15 mouse cellular contexts compared by ENCODE assay signal in genomic region chr11:60940501-60940900, GRCm38 (mm10). TPM values are rescaled to one million over a fixed set of nuclear protein-coding genes. Genes with fewer than 3 reads are reported as not detected.
A peak's percentile ranks its signal among the peaks of the same experiment; 100 is the strongest.
DNase-seq lines count a peak whose midpoint lies in the region; ATAC-seq and TF ChIP-seq lines count a peak whose summit lies in the region.
"Had no signal": no experiment of that assay in that cellular context is flagged by ENCODE, and none has a peak within 500 bp of the region (broad histone marks: within the 10 kb centered on the region; RNA-seq: fewer than 3 reads in every experiment).

No protein-coding gene starts in this region.

- no peak overlapping the region for H3K4me3 ChIP-seq in kidney, embryonic 15.5 days (replicated peaks)
- no peak overlapping the region for H3K4me3 ChIP-seq in lung, postnatal 0 days (ENCODE audit: low read depth, low read length)
- no peak overlapping the region for H3K4me3 ChIP-seq in intestine, postnatal 0 days (ENCODE audit: low read depth, low read length)
- H3K4me3 ChIP-seq: heart, embryonic 15.5 days; megakaryocyte, embryonic 14.5 days; myocyte had no signal

- TF ChIP-seq EP300 in lung, postnatal 0 days (IDR thresholded peaks at IDR 0.05), result no peak

- no peaks in the 10 kb centered on the region for H3K27me3 ChIP-seq in kidney, embryonic 15.5 days
- H3K27me3 ChIP-seq in lung, postnatal 0 days (replicated peaks; ENCODE audit: insufficient read depth, low read length), result no peaks in the 10 kb centered on the region
- H3K27me3 ChIP-seq in intestine, postnatal 0 days (replicated peaks; ENCODE audit: control insufficient read depth, insufficient read depth, low read length), result no peaks in the 10 kb centered on the region
- H3K27me3 ChIP-seq: heart, embryonic 15.5 days; megakaryocyte, embryonic 14.5 days had no signal

- no peak for DNase-seq in kidney, adult 8-10 months
- DNase-seq in lung, postnatal 0 days (ENCODE audit: low spot score), result no peak
- DNase-seq in lung, postnatal 4 days, result no peak
- DNase-seq in urinary bladder, postnatal 25 days (ENCODE audit: low spot score), result no peak
- DNase-seq: cerebellum, adult 9-10 months; gastrocnemius, postnatal 25 days; right cerebral cortex, postnatal 25 days; thymus, postnatal 25 days had no signal

- no peak overlapping the region for H3K4me2 ChIP-seq in kidney, embryonic 15.5 days
- H3K4me2 ChIP-seq in lung, postnatal 0 days (replicated peaks; ENCODE audit: low read depth, low read length), result no peak overlapping the region
- H3K4me2 ChIP-seq in intestine, postnatal 0 days (replicated peaks; ENCODE audit: low read depth), result no peak overlapping the region
- H3K4me2 ChIP-seq: heart, embryonic 15.5 days had no signal

- H3K9ac ChIP-seq in kidney, embryonic 15.5 days, result 0 out of 2 replicates have a peak overlapping the region, but pooled peaks have one; percentile 14
- H3K9ac ChIP-seq in lung, postnatal 0 days (replicated peaks; ENCODE audit: low read depth), result no peak overlapping the region
- H3K9ac ChIP-seq in intestine, postnatal 0 days (ENCODE audit: low read depth, low read length), result no peak overlapping the region
- H3K9ac ChIP-seq: heart, embryonic 15.5 days had no signal

- no peak for TF ChIP-seq CTCF in lung, postnatal 0 days (IDR thresholded peaks at IDR 0.05)
- TF ChIP-seq CTCF in intestine, postnatal 0 days (IDR thresholded peaks at IDR 0.05; ENCODE audit: low read depth), result no peak

- H3K27ac ChIP-seq in kidney, embryonic 15.5 days, result peak overlapping the region; percentile 84
- peak overlapping the region; percentile 90 for H3K27ac ChIP-seq in lung, postnatal 0 days (ENCODE audit: low read length)
- H3K27ac ChIP-seq in intestine, postnatal 0 days (ENCODE audit: low read depth, low read length), result peak overlapping the region; percentile 74; the same call in 1 of the 2 replicates

- H3K36me3 ChIP-seq in kidney, embryonic 15.5 days, result peaks cover 39% of the 10 kb centered on the region
- peaks cover 18% of the 10 kb centered on the region for H3K36me3 ChIP-seq in lung, postnatal 0 days (ENCODE audit: insufficient read depth, low read length)
- peaks cover 29% of the 10 kb centered on the region; the same call in 1 of the 2 replicates for H3K36me3 ChIP-seq in intestine, postnatal 0 days (ENCODE audit: control insufficient read depth, insufficient read depth)

- ATAC-seq in kidney, embryonic 15.5 days (replicated peaks; ENCODE audit: low FRiP score), result no peak
- no peak for ATAC-seq in lung, postnatal 0 days
- ATAC-seq in intestine, postnatal 0 days, result no peak
- no peak for ATAC-seq in megakaryocyte, adult 5-6 weeks (ENCODE audit: poor library complexity, severe bottlenecking)
- ATAC-seq: forebrain, embryonic 16.5 days had no signal

- no peaks in the 10 kb centered on the region for H3K9me3 ChIP-seq in kidney, embryonic 15.5 days (replicated peaks)
- no peaks in the 10 kb centered on the region for H3K9me3 ChIP-seq in lung, postnatal 0 days (ENCODE audit: low read length)
- H3K9me3 ChIP-seq in intestine, postnatal 0 days (ENCODE audit: control insufficient read depth), result no peaks in the 10 kb centered on the region
- H3K9me3 ChIP-seq: heart, embryonic 15.5 days; megakaryocyte, embryonic 14.5 days had no signal

- WGBS in kidney, embryonic 15.5 days, result 74% methylated on average over 5 of the region's 5 CpGs
- 70% methylated on average over 5 of the region's 5 CpGs for WGBS in lung, postnatal 0 days
- WGBS in intestine, postnatal 0 days, result 83% methylated on average over 5 of the region's 5 CpGs

- peaks cover 54% of the 10 kb centered on the region for H3K4me1 ChIP-seq in kidney, embryonic 15.5 days
- H3K4me1 ChIP-seq in lung, postnatal 0 days (ENCODE audit: insufficient read depth, low read depth, low read length), result peaks cover 30% of the 10 kb centered on the region
- peaks cover 36% of the 10 kb centered on the region for H3K4me1 ChIP-seq in intestine, postnatal 0 days (replicated peaks; ENCODE audit: control insufficient read depth, insufficient read depth, low read length)

RNA-seq across cellular contexts. Expression of gene Map2k3, which starts 8.7 kb away (rescaled TPM):
- polyA plus RNA-seq in kidney, embryonic 15.5 days (2015; fragmentation: Nextera tagmentation; extraction: Ambion mirVana), result 117 and 127 TPM in 2 replicates
- 97.1 and 106 TPM in 2 replicates for polyA plus RNA-seq in lung, postnatal 0 days (2015; fragmentation: Nextera tagmentation; extraction: Ambion mirVana)
- polyA plus RNA-seq in intestine, postnatal 0 days (2015; fragmentation: Nextera tagmentation; extraction: Ambion mirVana), result 86.4 and 86.5 TPM in 2 replicates
- total RNA-seq in megakaryocyte, adult 5-6 weeks (2015), result 34.2 and 37.2 TPM in 2 replicates
- 10.5 and 16.3 TPM in 2 replicates for total RNA-seq in megakaryocyte, adult 5-6 weeks (2017)

RNA-seq across cellular contexts. Expression of gene Natd1, which starts 26.0 kb away (rescaled TPM):
- 21.8 and 24.2 TPM in 2 replicates for polyA plus RNA-seq in kidney, embryonic 15.5 days (2015; fragmentation: Nextera tagmentation; extraction: Ambion mirVana)
- 17.0 and 19.1 TPM in 2 replicates for polyA plus RNA-seq in lung, postnatal 0 days (2015; fragmentation: Nextera tagmentation; extraction: Ambion mirVana)
- 8.9 and 9.3 TPM in 2 replicates for polyA plus RNA-seq in intestine, postnatal 0 days (2015; fragmentation: Nextera tagmentation; extraction: Ambion mirVana)
- 5.6 and 5.8 TPM in 2 replicates for total RNA-seq in megakaryocyte, adult 5-6 weeks (2015)
- 2.7 and 3.3 TPM in 2 replicates for total RNA-seq in megakaryocyte, adult 5-6 weeks (2017)
